Mouse (Mus musculus): ENCODE measurements around the gene Itih5. TPM values are rescaled to one million over a fixed set of nuclear protein-coding genes. Genes with fewer than 3 reads are reported as not detected.
A peak's percentile ranks its signal among the peaks of the same experiment; 100 is the strongest.

Itih5 gene
- polyA plus RNA-seq, 1 experiment from 2014 or later = not detected

DNA sequence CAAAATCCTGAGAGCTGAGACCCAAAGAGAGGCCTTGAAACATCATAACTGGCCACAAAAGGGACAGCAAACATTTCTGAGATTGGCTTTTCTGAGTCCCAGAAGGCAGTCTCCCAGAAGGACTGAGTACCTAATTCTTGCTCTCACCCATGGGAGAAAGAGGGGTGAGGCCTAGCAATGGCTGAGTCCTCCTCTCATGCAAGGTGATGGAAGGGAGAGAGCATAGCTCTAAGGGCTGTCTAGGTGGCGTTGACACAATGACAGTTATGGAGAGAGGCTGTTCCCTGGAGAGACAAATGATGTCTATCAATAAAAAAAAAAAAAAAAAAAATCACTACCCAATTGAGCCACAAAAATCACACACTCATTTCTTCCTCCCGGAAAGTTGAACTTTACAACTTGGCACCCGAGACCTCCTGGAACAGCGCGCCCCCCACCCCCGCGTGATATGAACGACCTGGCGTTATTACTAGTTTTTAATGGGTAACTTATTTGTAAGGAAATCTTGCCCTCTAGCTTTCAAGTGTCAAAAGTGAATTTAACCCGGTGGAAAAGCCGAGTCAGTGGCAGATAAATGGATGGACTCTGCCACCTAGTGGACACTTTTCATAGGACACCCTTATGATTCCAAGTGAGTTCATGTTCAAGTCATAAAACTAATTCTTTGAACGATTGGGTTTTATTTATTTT, 134.9 kb downstream of the Itih5 start:
- CTCF ChIA-PET = interaction anchor here (0.7 to 6.4 kb wide), 10 partner anchors 12 to 189 kb away, joined by 3 to 51 read pairs (median 3); no protein-coding TSS in a partner anchor
- DNase-seq (ENCODE audit: low read depth, low spot score) (peak; percentile 49), ATAC-seq (peak; percentile 48)
- TF ChIP-seq CTCF (IDR thresholded peaks at IDR 0.05) = peak; percentile 79
- in situ Hi-C loops (cut with MboI; ENCODE audit: low pct_unique_long_range_greater_than_20kb) = no loop called here
- peaks cover 14% of the 10 kb centered on the region for H3K27me3 ChIP-seq
- POLR2A ChIA-PET = no interaction called here

DNA sequence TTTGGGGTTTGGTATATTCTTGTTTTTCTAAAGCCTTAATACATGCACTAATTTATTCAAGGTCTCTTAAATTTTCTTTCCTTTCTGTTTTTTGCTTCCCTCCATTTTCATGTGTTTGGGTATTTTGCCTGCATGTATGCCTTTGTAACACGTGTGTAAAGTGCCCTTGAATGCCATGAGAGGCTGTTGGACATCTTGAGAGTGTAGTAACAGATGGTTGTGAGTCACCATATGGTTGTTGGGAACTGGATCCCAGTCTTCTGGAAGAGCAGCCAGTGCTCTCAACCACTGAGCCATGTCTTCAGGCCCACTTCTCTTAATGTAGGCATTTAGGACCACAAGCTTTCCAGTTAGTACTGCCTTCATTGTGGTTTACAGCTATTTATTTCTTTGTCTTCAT, 135.5 kb downstream of the Itih5 start:
- ATAC-seq (no peak), DNase-seq (ENCODE audit: low read depth, low spot score) (no peak)
- peaks cover 9% of the 10 kb centered on the region for H3K27me3 ChIP-seq
- CTCF ChIA-PET = interaction anchor here (0.7 to 6.4 kb wide), 7 partner anchors 12 to 190 kb away, joined by 3 to 51 read pairs (median 3); no protein-coding TSS in a partner anchor
- TF ChIP-seq CTCF (IDR thresholded peaks at IDR 0.05) = no peak
- POLR2A ChIA-PET = no interaction called here
- in situ Hi-C loops (cut with MboI; ENCODE audit: low pct_unique_long_range_greater_than_20kb) = no loop called here

DNA sequence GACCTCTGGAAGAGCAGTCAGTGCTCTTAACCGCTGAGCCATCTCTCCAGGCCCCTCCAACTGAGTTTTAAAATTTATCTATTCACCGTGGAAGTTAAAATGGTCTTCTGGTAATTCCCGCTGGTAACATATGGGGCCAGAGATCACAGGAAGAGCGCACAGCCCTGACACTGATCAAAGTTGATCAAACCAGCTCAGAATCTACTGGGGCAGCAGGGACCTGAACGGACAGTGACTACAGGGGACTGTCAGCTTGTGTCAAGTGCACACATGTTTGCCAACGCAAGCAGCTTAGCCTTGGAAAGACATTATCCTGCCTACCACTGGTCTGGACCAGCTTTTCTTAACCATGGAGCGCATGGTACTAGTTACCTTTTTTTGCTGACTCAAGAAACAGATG, 136.7 kb downstream of the Itih5 start:
- ChIA-PET CTCF (interaction anchor here (0.6 to 6.4 kb wide), 3 partner anchors 16 to 1947 kb away, joined by 3 to 51 read pairs (median 4); no protein-coding TSS in a partner anchor), POLR2A (no interaction called here)
- peaks cover 3% of the 10 kb centered on the region for H3K27me3 ChIP-seq
- ATAC-seq (no peak), DNase-seq (ENCODE audit: low read depth, low spot score) (no peak)
- TF ChIP-seq CTCF (IDR thresholded peaks at IDR 0.05) = no peak
- in situ Hi-C loops (cut with MboI; ENCODE audit: low pct_unique_long_range_greater_than_20kb) = loop anchor here (5.0 kb wide), 2 partner anchors 188 to 1618 kb away; no protein-coding TSS in a partner anchor

- peak; percentile 60 for TF ChIP-seq CTCF (IDR thresholded peaks at IDR 0.05)
- in situ Hi-C loops (cut with MboI; ENCODE audit: low pct_unique_long_range_greater_than_20kb) = loop anchor here (5.0 kb wide), 2 partner anchors 191 to 1621 kb away; no protein-coding TSS in a partner anchor
- CTCF ChIA-PET = interaction anchor here (0.6 to 6.4 kb wide), 2 partner anchors 10 to 195 kb away, joined by 3 to 51 read pairs; no protein-coding TSS in a partner anchor
- H3K27me3 ChIP-seq = no peaks in the 10 kb centered on the region
- DNase-seq (ENCODE audit: low read depth, low spot score) (peak; percentile 34), ATAC-seq (peak; percentile 76)
- POLR2A ChIA-PET = interaction anchor here (0.6 to 1.0 kb wide), 2 partner anchors 53 to 200 kb away, joined by 3 to 4 read pairs; no protein-coding TSS in a partner anchor
These were observed 140.3 kb downstream of the Itih5 start for GRCm38 (mm10) chr2:10293556-10294206.

DNA sequence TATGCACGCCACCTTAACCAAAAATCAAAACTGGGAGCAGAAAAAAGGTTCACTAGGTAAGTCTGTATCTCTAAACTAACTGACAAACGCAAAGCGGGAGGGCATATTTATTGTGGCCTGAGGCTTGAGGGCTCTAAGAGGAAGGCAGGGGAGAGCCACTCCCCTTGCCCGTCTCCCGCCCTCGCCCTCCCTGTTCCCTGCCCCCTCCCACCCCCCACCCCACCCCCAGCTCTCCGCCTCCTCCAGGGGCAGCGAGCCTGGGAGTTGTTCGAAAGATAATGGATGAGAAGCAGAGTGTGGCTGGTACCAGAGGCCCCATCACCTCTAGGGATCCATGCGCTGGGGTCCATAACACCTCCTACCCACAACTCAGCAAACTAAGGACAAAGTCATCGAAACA, 142.5 kb downstream of the Itih5 start:
- TF ChIP-seq CTCF (IDR thresholded peaks at IDR 0.05) = no peak
- H3K27me3 ChIP-seq = no peaks in the 10 kb centered on the region
- in situ Hi-C loops (cut with MboI; ENCODE audit: low pct_unique_long_range_greater_than_20kb) = no loop called here
- ATAC-seq (no peak), DNase-seq (ENCODE audit: low read depth, low spot score) (no peak)
- CTCF ChIA-PET = interaction anchor here (1.5 kb wide), 1 partner anchor 198 kb away, joined by 4 read pairs; no protein-coding TSS in a partner anchor
- POLR2A ChIA-PET = interaction anchor here (0.7 kb wide), 1 partner anchor 109 kb away, joined by 3 read pairs; no protein-coding TSS in a partner anchor

DNA sequence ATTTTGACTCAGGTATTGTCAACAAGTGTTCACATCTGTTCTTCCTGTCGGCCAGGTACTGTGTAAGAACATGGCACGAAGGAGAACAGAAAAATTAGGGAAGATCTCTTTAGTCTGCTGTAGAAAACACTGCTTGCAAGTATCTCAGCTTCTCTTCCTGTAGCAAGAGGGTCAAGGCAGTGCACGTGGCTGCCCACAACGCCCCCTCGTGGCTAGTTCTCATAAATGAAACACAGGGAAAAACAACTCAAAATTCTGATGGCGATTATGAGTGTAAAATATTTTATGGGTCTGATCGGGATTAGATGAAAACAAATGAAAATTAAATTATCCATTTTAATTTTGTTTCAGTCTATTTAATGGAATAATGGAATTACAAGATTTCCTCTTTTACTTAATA, 146.9 kb downstream of the Itih5 start:
- DNase-seq (ENCODE audit: low read depth, low spot score) (no peak), ATAC-seq (no peak)
- in situ Hi-C loops (cut with MboI; ENCODE audit: low pct_unique_long_range_greater_than_20kb) = no loop called here
- TF ChIP-seq CTCF (IDR thresholded peaks at IDR 0.05) = peak; percentile 44
- H3K27me3 ChIP-seq = no peaks in the 10 kb centered on the region
- ChIA-PET POLR2A (no interaction called here), CTCF (interaction anchor here (1.1 kb wide), 1 partner anchor 11 kb away, joined by 3 read pairs; no protein-coding TSS in a partner anchor)

- ATAC-seq (no peak), DNase-seq (ENCODE audit: low read depth, low spot score) (no peak)
- ChIA-PET POLR2A (no interaction called here), CTCF (interaction anchor here (1.1 kb wide), 1 partner anchor 12 kb away, joined by 3 read pairs; no protein-coding TSS in a partner anchor)
- in situ Hi-C loops (cut with MboI; ENCODE audit: low pct_unique_long_range_greater_than_20kb) = no loop called here
- TF ChIP-seq CTCF (IDR thresholded peaks at IDR 0.05) = no peak
- no peaks in the 10 kb centered on the region for H3K27me3 ChIP-seq
These were observed 147.4 kb downstream of the Itih5 start for GRCm38 (mm10) chr2:10300771-10301170.

GRCm38 (mm10) chr2:10301391-10301790, 148.0 kb downstream of the Itih5 start:
- DNase-seq (ENCODE audit: low read depth, low spot score) (no peak), ATAC-seq (no peak)
- ChIA-PET POLR2A (no interaction called here), CTCF (interaction anchor here (1.1 kb wide), 1 partner anchor 13 kb away, joined by 3 read pairs; no protein-coding TSS in a partner anchor)
- H3K27me3 ChIP-seq = no peaks in the 10 kb centered on the region
- in situ Hi-C loops (cut with MboI; ENCODE audit: low pct_unique_long_range_greater_than_20kb) = no loop called here
- TF ChIP-seq CTCF (IDR thresholded peaks at IDR 0.05) = no peak

GRCm38 (mm10) chr2:10301997-10302396, 148.6 kb downstream of the Itih5 start:
- ATAC-seq (no peak), DNase-seq (ENCODE audit: low read depth, low spot score) (no peak)
- POLR2A ChIA-PET = no interaction called here
- TF ChIP-seq CTCF (IDR thresholded peaks at IDR 0.05) = no peak
- CTCF ChIA-PET = no interaction called here
- no peaks in the 10 kb centered on the region for H3K27me3 ChIP-seq
- in situ Hi-C loops (cut with MboI; ENCODE audit: low pct_unique_long_range_greater_than_20kb) = no loop called here

- ATAC-seq (no peak), DNase-seq (ENCODE audit: low read depth, low spot score) (peak; percentile 19)
- TF ChIP-seq CTCF (IDR thresholded peaks at IDR 0.05) = no peak
- no peaks in the 10 kb centered on the region for H3K27me3 ChIP-seq
- POLR2A ChIA-PET = no interaction called here
- CTCF ChIA-PET = no interaction called here
- in situ Hi-C loops (cut with MboI; ENCODE audit: low pct_unique_long_range_greater_than_20kb) = no loop called here
These were observed 151.5 kb downstream of the Itih5 start for GRCm38 (mm10) chr2:10304911-10305310.

Other genes with a start within 250 kb of the Itih5 start
- 8.1 TPM for gene Taf3, start 105.0 kb upstream of the Itih5 start, polyA plus RNA-seq (2021)
- gene Atp5c1, start 73.1 kb upstream of the Itih5 start, polyA plus RNA-seq (2021) = 617 TPM
- 24.1 TPM for gene Kin, start 73.0 kb upstream of the Itih5 start, polyA plus RNA-seq (2021)
- gene Itih2, start 22.2 kb upstream of the Itih5 start, polyA plus RNA-seq (2021) = 0.01 TPM
- gene Sfmbt2, start 216.9 kb downstream of the Itih5 start, polyA plus RNA-seq (2021) = 1.0 TPM

All from Patski (cell line).